Mouse (Mus musculus): Measurements from ENCODE around the gene Dctpp1.

Dctpp1 gene

GRCm38 (mm10) chr7:127211014-127211745 lies 49.3 kb downstream of the Dctpp1 start:
- DNase-seq (ENCODE audit: low spot score in 2 of 2): no peak

- no peak for DNase-seq (ENCODE audit: low spot score in 2 of 2)
Observed at GRCm38 (mm10) chr7:127210266-127210665, 50.2 kb downstream of the Dctpp1 start.

GRCm38 (mm10) chr7:127209851-127210250 lies 50.7 kb downstream of the Dctpp1 start:
- DNase-seq (ENCODE audit: low spot score in 2 of 2): no peak

- DNase-seq (ENCODE audit: low spot score in 2 of 2): peak; percentile 96 to 97
Observed at GRCm38 (mm10) chr7:127208553-127209438, 51.7 kb downstream of the Dctpp1 start, which contains the start of gene Mylpf. TSS of gene Mylpf (plus strand) at chr7:127208890.

- DNase-seq (ENCODE audit: low spot score in 2 of 2): no peak
Observed at GRCm38 (mm10) chr7:127208295-127208552, 52.3 kb downstream of the Dctpp1 start, which contains the start of gene Tbc1d10b. TSS of gene Tbc1d10b (minus strand) at chr7:127208468.

- peak in 1 of 2 experiments; percentile 46 for DNase-seq (ENCODE audit: low spot score in 2 of 2)
Observed at GRCm38 (mm10) chr7:127207374-127208294, 52.9 kb downstream of the Dctpp1 start.
